Mouse (Mus musculus) bone marrow macrophage, adult 2 months (primary cell): Measurements from ENCODE around the gene Cnnm1.

ENCODE experiments used
- CTCF ChIP-seq: IDR thresholded peaks from 2 replicates; pipeline ENCODE4 v1.5.1; 2012; ENCODE audit warnings: low read depth, mild to moderate bottlenecking, low read length, moderate library complexity
- POLR2A ChIP-seq: IDR thresholded peaks from 2 replicates; pipeline ENCODE4 v1.6.1; 2012; ENCODE audit warnings: mild to moderate bottlenecking, low read depth, low read length, borderline replicate concordance

DNA sequence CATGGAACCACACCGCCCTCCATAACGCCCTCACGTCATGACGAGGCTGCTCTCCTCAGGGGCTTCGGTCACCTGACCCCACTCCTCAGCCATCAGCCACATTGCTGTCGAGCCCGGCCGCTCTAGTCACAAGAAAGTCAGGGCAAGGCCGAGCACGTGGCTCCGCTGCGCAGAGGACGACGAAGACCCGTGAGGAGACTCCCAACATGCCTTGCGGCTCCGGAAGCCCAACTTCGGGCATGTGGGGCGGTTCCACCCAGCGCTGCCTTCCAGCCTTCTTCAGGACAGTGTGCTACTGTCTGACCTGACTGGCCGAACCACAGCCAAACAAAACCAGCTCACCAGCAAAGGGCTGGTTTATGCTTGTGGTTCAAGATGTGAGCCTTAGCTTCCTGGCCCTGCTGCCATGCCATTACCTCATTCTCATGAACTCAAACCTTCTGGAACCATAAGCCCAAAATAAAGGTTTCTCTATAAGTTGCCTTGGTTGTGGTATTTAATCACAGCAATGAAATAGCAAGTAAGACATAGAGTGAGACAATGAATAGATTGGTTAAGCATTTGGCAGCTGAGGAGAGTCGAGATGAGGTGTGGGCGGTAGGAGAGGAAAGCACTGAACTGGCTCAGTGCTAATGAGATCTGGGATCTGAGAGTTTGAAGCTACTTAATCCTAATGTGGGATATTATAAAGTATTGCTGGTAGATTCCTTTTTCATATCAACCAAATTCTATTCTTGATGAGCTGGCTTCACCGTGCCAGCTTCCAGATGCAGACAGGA, 12.6 kb upstream of the Cnnm1 start:
- TF ChIP-seq CTCF (no peak), POLR2A (no peak)
